Mouse (Mus musculus) kidney, postnatal 0 days (tissue): ENCODE data around the gene Bscl2. TPM values are rescaled to one million over a fixed set of nuclear protein-coding genes. Genes with fewer than 3 reads are reported as not detected.

Experiments used
- ATAC-seq: fragments of 200-750 bp; cut with Nextera tagmentation; replicated peaks from 2 replicates; pipeline ENCODE4 v1.8.0; 2017; ENCODE audit warnings: low read depth, moderate number of reproducible peaks, moderate TSS enrichment, moderate library complexity; ENCODE audit not compliant: low FRiP score
- DNase-seq: peaks from one replicate; pipeline ENCODE4 v3.0.0-alpha.2; 2016; ENCODE audit warnings: low spot score
- H3K27ac ChIP-seq: fragments of 300-500 bp; sonication (generic); 2 replicates; pipeline ENCODE4 v1.5.1; 2014; ENCODE audit warnings: mild to moderate bottlenecking
- H3K27me3 ChIP-seq: fragments of 300-500 bp; sonication (generic); 2 replicates; pipeline ENCODE4 v1.6.1; 2014; ENCODE audit warnings: low read length, mixed read lengths; ENCODE audit not compliant: insufficient read depth
- H3K36me3 ChIP-seq: fragments of 300-500 bp; sonication (generic); 2 replicates; pipeline ENCODE4 v1.6.1; 2014; ENCODE audit warnings: low read length, mixed read lengths; ENCODE audit not compliant: insufficient read depth
- H3K4me1 ChIP-seq: fragments of 300-500 bp; sonication (generic); replicated peaks from 2 replicates; pipeline ENCODE4 v1.6.1; 2014; ENCODE audit warnings: antibody characterized with exemption, low read length, mixed read lengths; ENCODE audit not compliant: insufficient read depth
- H3K4me2 ChIP-seq: fragments of 300-500 bp; sonication (generic); 2 replicates; pipeline ENCODE4 v1.6.1; 2014; ENCODE audit warnings: mild to moderate bottlenecking, low read length, moderate library complexity, mixed read lengths
- H3K4me3 ChIP-seq: fragments of 300-500 bp; sonication (generic); replicated peaks from 2 replicates; pipeline ENCODE4 v1.5.1; 2014; ENCODE audit warnings: low read depth, low read length
- H3K9ac ChIP-seq: fragments of 300-500 bp; sonication (generic); 2 replicates; pipeline ENCODE4 v1.6.1; 2014; ENCODE audit warnings: low read depth, low read length
- H3K9me3 ChIP-seq: fragments of 300-500 bp; sonication (generic); replicated peaks from 2 replicates; pipeline ENCODE4 v1.6.1; 2016; ENCODE audit warnings: low read length, inconsistent platforms, mixed read lengths
- CTCF ChIP-seq: IDR thresholded peaks from 2 replicates; pipeline ENCODE4 v1.5.1; 2016; ENCODE audit warnings: antibody characterized with exemption, low read depth, mild to moderate bottlenecking, moderate library complexity
- WGBS: fragments of 180-500 bp; shearing (Covaris S2); extraction: QIAGEN DNeasy Blood & Tissue Kit; methylation state at CpG from one replicate; pipeline ENCODE4 v1.1.7; 2014; 5-methylcytosine and 5-hydroxymethylcytosine counted together
- polyA plus RNA-seq: library from polyadenylated mRNA; unstranded; fragments of >200 nt; fragmentation: Nextera tagmentation; extraction: Ambion mirVana; gene quantifications from 2 replicates; pipeline ENCODE4 v1.2.1, GENCODE M21; 2015

Gene Bscl2
- polyA plus RNA-seq, 1 experiment from 2014 or later: 57.0 TPM

DNA sequence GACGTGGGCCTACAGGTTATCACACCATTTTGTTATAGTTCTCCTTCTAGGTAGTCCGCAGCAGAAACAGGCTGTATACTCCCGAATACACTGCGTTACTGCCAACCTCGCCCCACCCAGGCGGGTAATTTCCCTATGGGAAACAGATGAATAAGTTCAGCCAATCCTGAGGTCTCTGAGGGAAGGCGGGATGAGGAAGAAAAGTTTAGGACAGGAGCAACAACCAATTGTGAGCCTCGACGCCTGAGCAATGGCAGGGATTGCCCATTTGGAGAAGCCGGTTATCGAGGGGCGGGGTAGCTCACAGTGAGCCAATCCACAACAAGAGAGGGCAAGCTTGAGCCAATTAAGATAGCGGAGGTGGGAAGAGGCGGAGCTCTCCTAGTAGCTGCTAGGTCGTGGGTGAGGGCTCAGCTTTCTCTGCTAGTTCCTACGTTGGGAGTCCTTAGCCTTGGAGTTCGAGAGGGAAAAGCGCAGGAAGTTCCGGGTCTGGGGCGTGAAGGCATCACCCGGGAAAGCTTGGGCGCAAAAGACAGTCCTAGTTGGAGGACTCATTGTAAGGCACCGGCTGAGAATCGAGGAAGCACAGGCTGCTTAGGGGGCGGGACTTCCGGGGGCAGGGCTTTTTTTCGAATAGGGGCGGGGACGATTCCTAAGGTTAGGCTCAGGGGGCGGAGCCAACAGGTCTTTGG lies 35.0 kb upstream of the Bscl2 start, which contains the start of gene Zbtb3:
Gene Zbtb3, plus strand, starts transcription at position 426 of the 692 bp plus-strand sequence.
- H3K27ac ChIP-seq: peak within 1 kb of the TSS; percentile 87
- no peaks in the 10 kb centered on the region for H3K9me3 ChIP-seq
- DNase-seq (peak; percentile 100), ATAC-seq (peak; percentile 97)
- H3K4me2 ChIP-seq: peak within 1 kb of the TSS; percentile 65
- no peaks in the 10 kb centered on the region for H3K27me3 ChIP-seq
- H3K36me3 ChIP-seq: peaks cover 12% of the 10 kb centered on the region; the same call in 1 of the 2 replicates
- TF ChIP-seq CTCF: no peak
- under 1% methylated on average over 30 of the region's 30 CpGs for WGBS
- H3K4me3 ChIP-seq: peak within 1 kb of the TSS; percentile 60
- H3K4me1 ChIP-seq: peaks cover 12% of the 10 kb centered on the region; the same call in 1 of the 2 replicates
- peak within 1 kb of the TSS; percentile 60 for H3K9ac ChIP-seq

DNA sequence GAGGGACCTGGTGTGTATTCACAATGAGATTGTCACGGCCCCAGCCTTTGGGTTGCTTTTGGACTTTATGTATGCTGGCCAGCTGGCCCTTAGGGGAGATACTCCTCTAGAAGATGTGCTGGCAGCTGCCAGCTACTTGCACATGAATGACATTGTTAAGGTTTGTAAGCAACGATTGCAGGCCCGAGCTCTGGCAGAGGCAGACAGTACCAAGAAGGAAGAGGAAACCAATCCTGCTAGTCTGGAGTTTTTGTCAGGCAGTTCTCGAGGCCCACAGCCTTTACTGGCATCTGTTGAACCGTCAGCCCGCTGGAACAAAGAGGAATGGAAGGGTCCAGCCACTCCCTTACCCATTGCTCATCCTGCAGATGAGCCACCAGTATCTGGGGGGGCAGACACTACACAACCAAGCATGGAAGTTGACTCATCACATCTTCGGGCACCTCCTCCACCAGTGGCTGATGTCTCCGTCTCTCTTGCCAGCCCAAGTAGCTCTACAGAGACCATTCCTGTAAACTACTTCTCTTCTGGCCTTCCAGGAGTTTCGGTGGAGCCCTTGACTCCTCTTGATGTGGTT lies 34.0 kb upstream of the Bscl2 start:
- no peak for DNase-seq
- Histone ChIP-seq H3K4me3 (no peak overlapping the region), H3K9ac (0 out of 2 replicates have a peak overlapping the region, but pooled peaks have one; percentile 24), H3K9me3 (no peaks in the 10 kb centered on the region), H3K4me2 (peak overlapping the region; percentile 62; the same call in 1 of the 2 replicates), H3K36me3 (peaks cover 17% of the 10 kb centered on the region; the same call in 1 of the 2 replicates), H3K27ac (peak overlapping the region; percentile 87; the same call in 1 of the 2 replicates), H3K27me3 (no peaks in the 10 kb centered on the region), H3K4me1 (peaks cover 8% of the 10 kb centered on the region; the same call in 1 of the 2 replicates)
- no peak for TF ChIP-seq CTCF
- no peak for ATAC-seq
- 93% methylated on average over 9 of the region's 9 CpGs for WGBS

DNA sequence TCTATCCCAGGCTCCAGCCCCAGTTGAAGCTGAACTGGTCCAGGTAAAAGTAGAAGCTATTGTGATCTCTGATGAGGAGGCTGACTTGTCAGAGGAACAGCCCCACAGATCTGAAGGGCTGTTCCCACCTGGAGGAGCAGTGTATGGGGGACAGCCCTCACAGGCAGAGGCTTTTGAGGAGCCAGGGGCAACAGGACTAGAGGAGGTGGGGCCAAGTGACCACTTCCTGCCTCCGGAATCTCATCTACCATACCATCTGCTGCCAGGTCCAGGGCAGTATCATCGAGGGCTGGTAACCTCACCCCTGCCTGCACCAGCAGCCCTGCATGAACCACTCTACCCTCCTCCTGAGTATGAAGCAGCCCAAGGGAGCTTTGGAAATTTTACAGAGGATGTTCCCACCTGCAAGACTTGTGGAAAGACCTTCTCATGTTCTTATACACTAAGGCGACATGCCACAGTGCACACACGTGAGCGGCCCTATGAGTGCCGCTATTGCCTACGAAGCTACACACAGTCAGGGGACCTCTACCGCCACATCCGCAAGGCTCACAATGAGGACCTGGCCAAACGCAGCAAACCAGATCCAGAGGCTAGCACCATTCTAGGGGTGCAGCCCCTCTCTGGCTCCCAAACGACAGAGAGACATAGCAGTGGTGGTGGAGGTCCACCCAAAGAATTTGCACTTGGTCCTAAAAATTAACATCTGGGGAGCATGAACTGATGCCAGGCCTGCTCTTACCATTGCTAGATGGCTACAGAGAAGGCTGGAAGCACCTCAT lies 33.2 kb upstream of the Bscl2 start:
- 93% methylated on average over 11 of the region's 11 CpGs for WGBS
- peaks cover 8% of the 10 kb centered on the region; the same call in 1 of the 2 replicates for H3K4me1 ChIP-seq
- no peak overlapping the region for H3K4me2 ChIP-seq
- peaks cover 21% of the 10 kb centered on the region; the same call in 1 of the 2 replicates for H3K36me3 ChIP-seq
- H3K27ac ChIP-seq: no peak overlapping the region
- H3K9me3 ChIP-seq: no peaks in the 10 kb centered on the region
- DNase-seq (no peak), ATAC-seq (no peak)
- no peak for TF ChIP-seq CTCF
- H3K4me3 ChIP-seq: no peak overlapping the region
- no peak overlapping the region for H3K9ac ChIP-seq
- H3K27me3 ChIP-seq: no peaks in the 10 kb centered on the region

DNA sequence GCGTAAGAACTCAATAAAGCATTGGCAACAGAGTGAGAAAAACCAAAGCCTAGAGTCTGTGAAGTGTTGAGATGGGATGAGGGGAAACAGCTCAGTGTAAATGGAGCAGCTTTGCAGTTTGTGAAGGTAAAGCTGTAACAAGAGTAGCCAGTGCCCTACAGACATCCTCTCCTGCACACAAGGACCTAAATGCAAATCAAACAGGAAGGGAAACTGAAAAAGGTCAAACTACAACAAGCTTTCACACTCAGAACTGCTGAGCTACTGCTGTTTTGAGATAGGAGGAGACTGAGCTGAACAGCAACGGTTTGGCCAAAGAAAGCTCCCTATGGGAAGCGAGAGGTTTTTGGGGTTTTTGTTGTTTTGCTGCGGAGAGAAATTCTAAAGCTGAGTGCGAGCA lies 30.5 kb upstream of the Bscl2 start:
- 93% methylated on average over 5 of the region's 5 CpGs for WGBS
- Histone ChIP-seq H3K27ac (no peak overlapping the region), H3K4me3 (no peak overlapping the region), H3K9ac (no peak overlapping the region), H3K36me3 (peaks cover 34% of the 10 kb centered on the region), H3K4me2 (no peak overlapping the region), H3K9me3 (no peaks in the 10 kb centered on the region), H3K4me1 (peaks cover 8% of the 10 kb centered on the region; the same call in 1 of the 2 replicates), H3K27me3 (no peaks in the 10 kb centered on the region)
- ATAC-seq (no peak), DNase-seq (no peak)
- no peak for TF ChIP-seq CTCF

DNA sequence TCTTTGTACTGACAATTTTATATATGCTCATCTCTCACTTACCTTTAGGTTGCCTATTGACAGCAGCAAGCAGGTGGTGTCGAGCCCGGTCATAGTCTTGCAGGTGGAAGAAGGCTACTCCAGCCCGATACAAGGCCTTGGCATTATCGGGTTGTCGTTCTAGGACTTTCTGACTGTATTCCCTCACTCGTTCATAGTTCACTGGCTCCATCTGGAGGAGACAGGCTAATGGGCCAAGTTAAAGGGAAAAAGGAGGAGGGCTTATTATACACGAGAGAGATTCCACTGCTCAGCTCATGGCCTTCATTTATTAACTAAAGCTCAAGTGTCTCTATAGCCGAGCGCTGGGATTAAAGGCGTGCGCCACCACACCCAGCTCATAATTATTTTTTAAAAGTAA lies 21.5 kb upstream of the Bscl2 start:
- 48% methylated on average over 11 of the region's 11 CpGs for WGBS
- TF ChIP-seq CTCF: peak; percentile 61
- no peak overlapping the region for H3K27ac ChIP-seq
- ATAC-seq: no peak
- H3K27me3 ChIP-seq: no peaks in the 10 kb centered on the region
- H3K9ac ChIP-seq: no peak overlapping the region
- H3K4me1 ChIP-seq: no peaks in the 10 kb centered on the region; the same call in none of the 2 replicates
- H3K4me2 ChIP-seq: no peak overlapping the region
- no peak overlapping the region for H3K4me3 ChIP-seq
- peaks cover 17% of the 10 kb centered on the region; the same call in 1 of the 2 replicates for H3K36me3 ChIP-seq
- H3K9me3 ChIP-seq: no peaks in the 10 kb centered on the region
- DNase-seq: peak; percentile 77

GRCm38 (mm10) chr19:8817001-8817400 lies 20.3 kb upstream of the Bscl2 start:
- 74% methylated on average over 3 of the region's 3 CpGs for WGBS
- no peaks in the 10 kb centered on the region for H3K27me3 ChIP-seq
- ATAC-seq (no peak), DNase-seq (no peak)
- peak; percentile 20; the same call in 1 of the 2 replicates for TF ChIP-seq CTCF
- H3K4me1 ChIP-seq: no peaks in the 10 kb centered on the region; the same call in none of the 2 replicates
- peaks cover 13% of the 10 kb centered on the region; the same call in 1 of the 2 replicates for H3K36me3 ChIP-seq
- no peaks in the 10 kb centered on the region for H3K9me3 ChIP-seq
- no peak overlapping the region for H3K4me3 ChIP-seq
- no peak overlapping the region for H3K9ac ChIP-seq
- no peak overlapping the region for H3K27ac ChIP-seq
- peak overlapping the region; percentile 8; the same call in 1 of the 2 replicates for H3K4me2 ChIP-seq
